Mouse (Mus musculus) heart, postnatal 0 days (tissue): ENCODE measurements around the gene Ager. TPM values are rescaled to one million over a fixed set of nuclear protein-coding genes. Genes with fewer than 3 reads are reported as not detected.
A peak's percentile ranks its signal among the peaks of the same experiment; 100 is the strongest.

Source experiments
- ATAC-seq: fragments of 200-750 bp; cut with Nextera tagmentation; 2 replicates; pipeline ENCODE4 v1.8.0; 2017; ENCODE audit warnings: low read depth, moderate number of reproducible peaks, moderate library complexity; ENCODE audit not compliant: insufficient read depth
- DNase-seq: peaks from one replicate; pipeline ENCODE4 v3.0.0-alpha.2; 2016; ENCODE audit warnings: low spot score
- H3K27ac ChIP-seq: fragments of 300-500 bp; sonication (generic); 2 replicates; pipeline ENCODE4 v1.5.1; 2014; ENCODE audit warnings: low read depth, mild to moderate bottlenecking
- H3K27me3 ChIP-seq: fragments of 300-500 bp; sonication (generic); 2 replicates; pipeline ENCODE4 v1.6.1; 2014; ENCODE audit warnings: low read length, mixed read lengths; ENCODE audit not compliant: control insufficient read depth, insufficient read depth
- H3K36me3 ChIP-seq: fragments of 300-500 bp; sonication (generic); replicated peaks from 2 replicates; pipeline ENCODE4 v1.6.1; 2014; ENCODE audit warnings: low read length, mixed read lengths; ENCODE audit not compliant: control insufficient read depth, insufficient read depth
- H3K4me1 ChIP-seq: fragments of 300-500 bp; sonication (generic); 2 replicates; pipeline ENCODE4 v1.6.1; 2014; ENCODE audit warnings: antibody characterized with exemption; ENCODE audit not compliant: control insufficient read depth, insufficient read depth
- H3K4me2 ChIP-seq: fragments of 300-500 bp; sonication (generic); 2 replicates; pipeline ENCODE4 v1.6.1; 2014; ENCODE audit warnings: low read depth, mild to moderate bottlenecking, low read length, moderate library complexity
- H3K4me3 ChIP-seq: fragments of 300-500 bp; sonication (generic); 2 replicates; pipeline ENCODE4 v1.5.1; 2014; ENCODE audit warnings: low read depth, low read length
- H3K9ac ChIP-seq: fragments of 300-500 bp; sonication (generic); replicated peaks from 2 replicates; pipeline ENCODE4 v1.6.1; 2014; ENCODE audit warnings: low read depth, low read length, mixed read lengths
- H3K9me3 ChIP-seq: fragments of 300-500 bp; sonication (generic); replicated peaks from 2 replicates; pipeline ENCODE4 v1.6.1; 2016; ENCODE audit warnings: low read length; ENCODE audit not compliant: control insufficient read depth
- CTCF ChIP-seq: IDR thresholded peaks from 2 replicates; pipeline ENCODE4 v1.5.1; 2016; ENCODE audit warnings: antibody characterized with exemption, control low read depth, low read depth
- EP300 ChIP-seq: IDR thresholded peaks from 2 replicates; pipeline ENCODE4 v1.6.1; 2016; ENCODE audit warnings: antibody characterized with exemption, low read depth
- WGBS: fragments of 180-500 bp; shearing (Covaris S2); extraction: QIAGEN DNeasy Blood & Tissue Kit; methylation state at CpG from one replicate; pipeline ENCODE4 v1.1.7; 2014; 5-methylcytosine and 5-hydroxymethylcytosine counted together
- polyA plus RNA-seq: library from polyadenylated mRNA; unstranded; fragments of >200 nt; fragmentation: Nextera tagmentation; extraction: Ambion mirVana; gene quantifications from 2 replicates; pipeline ENCODE4 v1.2.1, GENCODE M21; 2015
- total RNA-seq: library from RNA; depleted of rRNA; stranded (reverse); fragments of >200 nt; gene quantifications from 2 replicates; pipeline ENCODE4 v1.2.3, GENCODE M21; 2014; ENCODE audit warnings: low replicate concordance

Ager gene
- total and polyA plus RNA-seq, 2 experiments from 2014 or later, result 1.9 to 5.8 TPM

DNA sequence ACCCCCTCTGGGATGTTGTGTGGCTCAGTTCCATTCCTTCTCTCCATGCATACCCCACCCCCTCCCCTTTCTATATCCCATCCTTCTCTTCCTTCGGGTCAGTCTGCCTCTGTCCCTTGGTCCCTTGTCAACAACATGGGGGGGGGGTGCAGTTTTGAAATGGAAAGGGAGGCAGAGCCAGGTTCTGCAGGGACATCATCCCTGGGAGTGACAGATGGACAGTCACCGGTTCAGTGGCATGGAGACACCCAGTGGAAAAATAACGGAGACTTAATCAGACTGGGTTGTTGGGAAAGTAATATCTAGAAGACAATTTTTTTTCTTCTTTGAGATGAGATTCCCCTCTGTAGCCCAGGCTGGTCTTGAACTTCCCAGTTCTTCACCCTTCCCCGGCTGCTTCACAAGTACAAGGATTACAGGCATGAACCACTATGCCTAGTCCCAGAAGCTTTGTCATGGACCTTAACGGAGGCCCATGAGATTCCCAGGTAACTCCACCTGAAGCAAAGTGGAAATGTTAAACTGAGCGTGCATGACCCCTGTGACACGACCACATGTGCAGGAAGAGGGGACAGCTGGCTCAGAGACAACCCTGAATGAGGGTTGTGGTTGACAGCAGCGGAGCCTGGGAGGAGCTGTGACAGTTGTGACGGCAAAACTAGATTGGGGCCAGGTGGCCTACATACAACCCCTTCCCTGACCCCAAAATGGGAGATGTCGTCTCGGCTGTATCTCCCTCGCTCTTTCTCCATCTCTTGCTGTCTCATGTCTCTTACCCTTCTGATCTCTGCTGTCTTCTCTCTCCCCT is 32.3 kb downstream of the Ager start:
- no peak overlapping the region for H3K9ac ChIP-seq
- TF ChIP-seq EP300, result no peak
- no peak for TF ChIP-seq CTCF
- H3K36me3 ChIP-seq, result peaks cover 8% of the 10 kb centered on the region
- peaks cover 16% of the 10 kb centered on the region for H3K4me1 ChIP-seq
- WGBS, result 30% methylated on average over 12 of the region's 12 CpGs
- ATAC-seq (no peak), DNase-seq (no peak)
- peak overlapping the region; percentile 36; the same call in 1 of the 2 replicates for H3K27ac ChIP-seq
- no peaks in the 10 kb centered on the region for H3K9me3 ChIP-seq
- H3K4me3 ChIP-seq, result peak overlapping the region; percentile 37
- H3K27me3 ChIP-seq, result peaks cover 50% of the 10 kb centered on the region
- H3K4me2 ChIP-seq, result peak overlapping the region; percentile 85

DNA sequence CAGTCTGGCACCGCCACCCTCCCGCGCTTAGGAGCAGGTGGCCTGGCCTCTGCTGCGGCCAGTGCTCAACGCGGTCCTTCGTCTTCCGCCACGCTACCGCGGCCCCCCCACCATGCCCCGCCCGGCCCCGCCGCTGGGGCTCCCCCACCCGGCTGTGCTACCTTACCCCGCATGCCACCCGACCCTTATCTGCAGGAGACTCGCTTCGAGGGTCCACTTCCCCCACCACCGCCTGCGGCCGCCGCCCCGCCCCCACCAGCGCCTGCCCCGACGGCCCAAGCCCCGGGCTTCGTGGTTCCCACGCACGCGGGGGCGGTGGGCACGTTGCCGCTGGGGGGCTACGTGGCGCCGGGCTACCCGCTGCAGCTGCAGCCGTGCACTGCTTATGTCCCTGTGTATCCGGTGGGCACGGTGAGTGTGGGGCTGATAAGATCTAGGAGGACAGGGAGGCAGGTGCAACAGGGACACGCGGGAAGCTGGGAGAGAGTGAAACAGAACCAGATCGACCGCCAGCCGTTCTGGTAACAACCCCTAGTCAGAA is 33.2 kb downstream of the Ager start:
- DNase-seq (no peak), ATAC-seq (no peak)
- Histone ChIP-seq H3K27me3 (peaks cover 50% of the 10 kb centered on the region), H3K4me3 (peak overlapping the region; percentile 37), H3K9ac (peak overlapping the region; percentile 41; the same call in 1 of the 2 replicates), H3K36me3 (no peaks in the 10 kb centered on the region), H3K4me2 (peak overlapping the region; percentile 59), H3K9me3 (no peaks in the 10 kb centered on the region), H3K27ac (peak overlapping the region; percentile 36; the same call in 1 of the 2 replicates), H3K4me1 (peaks cover 16% of the 10 kb centered on the region)
- 4% methylated on average over 48 of the region's 48 CpGs for WGBS
- no peak for TF ChIP-seq CTCF
- no peak for TF ChIP-seq EP300

DNA sequence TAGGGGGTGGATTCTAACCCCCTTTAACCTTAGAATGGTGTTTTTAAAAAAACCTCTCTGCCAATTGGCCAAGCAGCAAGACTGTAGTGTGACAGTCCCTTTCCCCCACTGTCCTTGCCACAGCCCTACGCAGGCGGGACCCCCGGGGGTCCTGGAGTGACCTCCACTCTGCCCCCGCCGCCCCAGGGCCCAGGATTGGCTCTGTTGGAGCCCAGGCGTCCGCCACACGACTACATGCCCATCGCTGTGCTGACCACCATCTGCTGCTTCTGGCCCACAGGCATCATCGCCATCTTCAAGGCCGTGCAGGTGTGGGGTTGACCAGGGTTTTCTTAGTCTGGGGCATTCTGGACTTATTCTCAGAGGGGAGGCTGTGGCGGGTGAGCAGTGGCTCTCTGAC is 34.0 kb downstream of the Ager start:
- peaks cover 50% of the 10 kb centered on the region for H3K27me3 ChIP-seq
- DNase-seq (no peak), ATAC-seq (no peak)
- H3K9me3 ChIP-seq, result no peaks in the 10 kb centered on the region
- no peak overlapping the region for H3K27ac ChIP-seq
- no peaks in the 10 kb centered on the region for H3K36me3 ChIP-seq
- 8% methylated on average over 12 of the region's 12 CpGs for WGBS
- peak overlapping the region; percentile 35 for H3K4me3 ChIP-seq
- peak overlapping the region; percentile 59 for H3K4me2 ChIP-seq
- H3K4me1 ChIP-seq, result peaks cover 10% of the 10 kb centered on the region
- peak overlapping the region; percentile 22; the same call in 1 of the 2 replicates for H3K9ac ChIP-seq
- no peak for TF ChIP-seq CTCF
- no peak for TF ChIP-seq EP300

DNA sequence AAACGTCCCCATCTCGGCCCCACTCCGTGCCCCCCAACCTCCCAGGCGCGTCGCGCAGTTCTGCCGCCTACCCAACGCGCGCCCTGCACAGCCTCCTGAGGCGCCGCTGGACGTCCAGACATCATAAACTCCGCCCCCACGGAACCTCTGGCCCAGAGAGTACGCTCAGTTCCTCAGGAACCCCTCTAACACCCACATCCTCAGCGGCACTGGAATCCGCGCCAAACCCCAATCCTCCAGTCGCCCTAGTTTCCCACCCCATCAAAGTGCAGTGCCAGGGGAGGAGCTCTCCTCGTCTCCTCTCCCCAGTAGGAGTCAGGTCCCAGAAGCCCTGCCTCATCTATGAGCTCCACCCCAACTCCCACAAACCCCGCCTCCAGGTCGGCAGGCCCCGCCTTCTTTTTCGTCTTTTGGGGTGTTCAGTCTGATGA is 34.6 kb downstream of the Ager start:
- Histone ChIP-seq H3K27me3 (peaks cover 50% of the 10 kb centered on the region), H3K36me3 (no peaks in the 10 kb centered on the region), H3K9me3 (no peaks in the 10 kb centered on the region), H3K9ac (peak overlapping the region; percentile 22; the same call in 1 of the 2 replicates), H3K27ac (no peak overlapping the region), H3K4me2 (peak overlapping the region; percentile 59), H3K4me3 (peak overlapping the region; percentile 35), H3K4me1 (peaks cover 10% of the 10 kb centered on the region)
- DNase-seq (no peak), ATAC-seq (0 out of 2 replicates have a peak, but pooled peaks have one; percentile 12)
- TF ChIP-seq EP300, result no peak
- WGBS, result 2% methylated on average over 26 of the region's 26 CpGs

DNA sequence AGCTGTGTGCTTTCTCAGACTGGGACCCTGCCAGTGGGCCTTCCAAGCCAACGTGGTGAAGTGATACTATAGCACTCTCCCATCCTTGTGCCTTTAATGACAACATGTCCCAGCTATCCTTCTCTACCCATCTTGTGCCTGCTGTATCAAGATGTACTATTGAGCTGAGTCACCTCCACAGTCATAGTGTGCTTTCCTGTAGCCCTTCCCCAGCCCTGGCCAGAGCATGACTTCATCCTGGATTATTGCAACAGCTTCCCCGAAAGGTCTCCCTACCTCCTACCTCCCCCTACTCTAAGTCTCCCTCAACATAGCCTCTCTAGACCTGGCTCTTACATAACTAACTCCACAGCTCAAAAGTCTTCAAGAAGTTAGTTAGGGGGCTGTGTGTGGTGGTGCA is 38.0 kb downstream of the Ager start:
- Histone ChIP-seq H3K4me2 (no peak overlapping the region), H3K36me3 (no peaks in the 10 kb centered on the region), H3K9ac (no peak overlapping the region), H3K27me3 (peaks cover 32% of the 10 kb centered on the region), H3K4me3 (no peak overlapping the region), H3K9me3 (no peaks in the 10 kb centered on the region), H3K27ac (no peak overlapping the region), H3K4me1 (no peaks in the 10 kb centered on the region; the same call in 1 of the 2 replicates)
- DNase-seq, result no peak
- ATAC-seq, result no peak
- TF ChIP-seq EP300 (no peak), CTCF (no peak)
- 61% methylated on average over 2 of the region's 2 CpGs for WGBS
